Mouse (Mus musculus) myocyte (in vitro differentiated cells): ENCODE measurements at regions not wholly inside any gene's neighbourhood (a gene's known extent, or its start where the extent isn't known, plus 50 kb on each side); places are given as distances from the start of the nearest gene placed in this dataset.

Experiments used
- E2F4 ChIP-seq: IDR thresholded peaks from one replicate; pipeline ENCODE4 v1.6.1; 2011; ENCODE audit warnings: mild to moderate bottlenecking, control low read depth, moderate library complexity; ENCODE audit not compliant: insufficient read depth
- MYOD1 ChIP-seq, 3 experiments: IDR thresholded peaks; one replicate each; pipeline ENCODE4 v1.6.1; 2011; ENCODE audit warnings: control low read depth in 2 of 3, low read depth in 2 of 3, mild to moderate bottlenecking in 2 of 3, moderate library complexity in 1 of 3; ENCODE audit not compliant: insufficient read length in 2 of 3, control insufficient read depth in 1 of 3
- MYOG ChIP-seq, 3 experiments: IDR thresholded peaks; one replicate each; pipeline ENCODE4 v1.6.1; 2011; ENCODE audit warnings: control low read depth in 2 of 3, low read depth in 2 of 3, mild to moderate bottlenecking in 2 of 3; ENCODE audit not compliant: insufficient read length in 2 of 3, control insufficient read depth in 1 of 3, insufficient read depth in 1 of 3
- POLR2A ChIP-seq: IDR thresholded peaks from one replicate; pipeline ENCODE4 v1.6.1; 2011; ENCODE audit warnings: low read depth, mild to moderate bottlenecking, control low read depth, moderate library complexity; ENCODE audit not compliant: insufficient read length
- POLR2AphosphoS2 ChIP-seq: IDR thresholded peaks from one replicate; pipeline ENCODE4 v1.6.1; 2011; ENCODE audit warnings: low read depth, control low read depth; ENCODE audit not compliant: insufficient read length
- REST ChIP-seq: IDR thresholded peaks from one replicate; pipeline ENCODE4 v1.6.1; 2011; ENCODE audit warnings: mild to moderate bottlenecking, control low read depth, moderate library complexity; ENCODE audit not compliant: insufficient read depth, insufficient read length
- TCF3 ChIP-seq: IDR thresholded peaks from one replicate; pipeline ENCODE4 v1.6.1; 2011; ENCODE audit warnings: low read depth, control low read depth; ENCODE audit not compliant: insufficient read length
- USF1 ChIP-seq: IDR thresholded peaks from one replicate; pipeline ENCODE4 v1.6.1; 2011; ENCODE audit warnings: low read depth, mild to moderate bottlenecking, control low read depth, moderate library complexity

- TF ChIP-seq POLR2A (no peak), POLR2AphosphoS2 (no peak), REST (no peak), MYOG (IDR thresholded peaks at IDR 0.05; ENCODE audit: control insufficient read depth in 1 of 3, insufficient read depth in 1 of 3, insufficient read length in 2 of 3, low read depth in 2 of 3) (peak in 1 of 3 experiments; percentile 17), USF1 (no peak), MYOD1 (IDR thresholded peaks at IDR 0.05; ENCODE audit: control insufficient read depth in 1 of 3, insufficient read length in 2 of 3, low read depth in 2 of 3) (peak in 2 of 3 experiments; percentile 39 to 59), E2F4 (no peak), TCF3 (no peak)
These were observed 69.8 kb upstream of the Mpdz start for GRCm38 (mm10) chr4:81512396-81512795.
